Mouse (Mus musculus): ENCODE measurements around the gene Ddr1.
"Not testable (repeated sequence)": the region's sequence is repeated elsewhere in the genome, so short reads cannot be mapped to it uniquely, and the experiment has no call there.

Ddr1 gene

GRCm38 (mm10) chr17:35704621-35705464 is at the start of gene Ddr1:
Gene Ddr1 (minus strand): TSS chr17:35704621.
- peak; percentile 89 to 90 for DNase-seq

- DNase-seq = no peak
These were observed 49.2 kb upstream of the Ddr1 start for GRCm38 (mm10) chr17:35753668-35754067.

GRCm38 (mm10) chr17:35752221-35752811 is 47.9 kb upstream of the Ddr1 start:
- peak; percentile 84 to 89 for DNase-seq

GRCm38 (mm10) chr17:35749685-35750084 is 45.3 kb upstream of the Ddr1 start:
- DNase-seq = no peak

GRCm38 (mm10) chr17:35744361-35744760 is 39.9 kb upstream of the Ddr1 start:
- no peak for DNase-seq

- no peak for DNase-seq
These were observed 38.5 kb upstream of the Ddr1 start for GRCm38 (mm10) chr17:35742948-35743347.

GRCm38 (mm10) chr17:35741589-35742226 is 37.3 kb upstream of the Ddr1 start:
- no peak for DNase-seq

GRCm38 (mm10) chr17:35740276-35740880 is 36.0 kb upstream of the Ddr1 start:
- no peak for DNase-seq

- DNase-seq = peak; percentile 96 to 99
These were observed 35.3 kb upstream of the Ddr1 start for GRCm38 (mm10) chr17:35739675-35740074.

GRCm38 (mm10) chr17:35737743-35738142 is 33.3 kb upstream of the Ddr1 start:
- peak; percentile 92 for DNase-seq

GRCm38 (mm10) chr17:35736280-35736960 is 32.0 kb upstream of the Ddr1 start:
- DNase-seq = peak; percentile 85 to 89

GRCm38 (mm10) chr17:35734478-35734877 is 30.1 kb upstream of the Ddr1 start:
- DNase-seq = no peak

GRCm38 (mm10) chr17:35733398-35733797 is 29.0 kb upstream of the Ddr1 start:
- peak; percentile 57 to 61 for DNase-seq

GRCm38 (mm10) chr17:35731431-35732145 is 27.2 kb upstream of the Ddr1 start:
- DNase-seq = no peak

GRCm38 (mm10) chr17:35730112-35730511 is 25.7 kb upstream of the Ddr1 start:
- not testable (repeated sequence) for DNase-seq

GRCm38 (mm10) chr17:35728821-35729220 is 24.4 kb upstream of the Ddr1 start:
- no peak for DNase-seq

- DNase-seq = no peak
These were observed 23.2 kb upstream of the Ddr1 start for GRCm38 (mm10) chr17:35727471-35728205.

GRCm38 (mm10) chr17:35727028-35727427 is 22.6 kb upstream of the Ddr1 start:
- DNase-seq = no peak

- DNase-seq = peak; percentile 96 to 98
These were observed 21.1 kb upstream of the Ddr1 start for GRCm38 (mm10) chr17:35725286-35726232.

GRCm38 (mm10) chr17:35721676-35722075 is 17.3 kb upstream of the Ddr1 start:
- no peak for DNase-seq
